Comparison of ENCODE assay signal across 11 mouse cellular contexts in the genomic region with DNA sequence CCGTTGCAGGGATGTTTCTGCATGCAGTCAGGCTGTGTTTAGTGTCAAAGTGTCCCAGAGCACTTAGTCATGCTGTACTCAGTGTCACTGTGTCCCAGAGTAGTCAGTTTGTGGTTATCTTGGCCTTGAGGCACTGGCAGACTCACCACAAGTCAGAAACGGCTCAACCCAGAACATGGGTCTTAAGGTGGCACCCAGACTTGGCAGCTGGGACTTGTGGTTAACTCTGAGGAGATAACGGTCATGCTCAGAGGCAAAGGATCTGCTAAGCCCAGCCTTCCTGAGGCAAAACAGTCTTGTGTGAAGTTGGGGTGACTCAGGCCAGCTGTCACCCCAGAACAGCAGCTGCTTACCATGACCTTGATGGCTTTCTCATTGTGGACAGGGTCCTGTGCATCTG. TPM values are rescaled to one million over a fixed set of nuclear protein-coding genes. Genes with fewer than 3 reads are reported as not detected.
DNase-seq lines count a peak whose midpoint lies in the region; ATAC-seq and TF ChIP-seq lines count a peak whose summit lies in the region.
"Had no signal": no experiment of that assay in that cellular context is flagged by ENCODE, and none has a peak within 500 bp of the region (broad histone marks: within the 10 kb centered on the region; RNA-seq: fewer than 3 reads in every experiment).

No protein-coding gene starts in this region.

- H3K4me1 ChIP-seq in liver, postnatal 0 days (ENCODE audit: insufficient read depth): no peaks in the 10 kb centered on the region
- no peaks in the 10 kb centered on the region for H3K4me1 ChIP-seq in hindbrain, embryonic 11.5 days (replicated peaks; ENCODE audit: control insufficient read depth, insufficient read depth, low read length)

- H3K27ac ChIP-seq in liver, postnatal 0 days (ENCODE audit: low read depth): peak overlapping the region; percentile 23
- H3K27ac ChIP-seq in hindbrain, embryonic 11.5 days (ENCODE audit: low read depth, low read length): no peak overlapping the region

- no peaks in the 10 kb centered on the region for H3K9me3 ChIP-seq in liver, postnatal 0 days (ENCODE audit: low read length)
- H3K9me3 ChIP-seq in hindbrain, embryonic 11.5 days (ENCODE audit: control insufficient read depth, low read length): no peaks in the 10 kb centered on the region

- peak; percentile 88 for ATAC-seq in liver, postnatal 0 days
- ATAC-seq in hindbrain, embryonic 11.5 days (ENCODE audit: low FRiP score): no peak

- peaks cover 9% of the 10 kb centered on the region for H3K36me3 ChIP-seq in liver, postnatal 0 days (replicated peaks; ENCODE audit: insufficient read depth, low read length)
- H3K36me3 ChIP-seq in hindbrain, embryonic 11.5 days (ENCODE audit: control insufficient read depth, insufficient read depth, low read length): no peaks in the 10 kb centered on the region
- H3K36me3 ChIP-seq: heart, embryonic 12.5 days had no signal

- H3K4me3 ChIP-seq in liver, postnatal 0 days (ENCODE audit: low read depth, low read length): no peak overlapping the region
- H3K4me3 ChIP-seq in hindbrain, embryonic 11.5 days (ENCODE audit: low read depth, low read length): no peak overlapping the region
- H3K4me3 ChIP-seq: heart, embryonic 12.5 days had no signal

- H3K4me2 ChIP-seq in liver, postnatal 0 days (ENCODE audit: low read depth, low read length): no peak overlapping the region
- no peak overlapping the region for H3K4me2 ChIP-seq in hindbrain, embryonic 11.5 days (replicated peaks; ENCODE audit: low read depth, low read length)
- H3K4me2 ChIP-seq: heart, embryonic 12.5 days had no signal

- H3K9ac ChIP-seq in liver, postnatal 0 days (replicated peaks): no peak overlapping the region
- H3K9ac ChIP-seq in hindbrain, embryonic 11.5 days (ENCODE audit: low read depth, low read length): no peak overlapping the region
- H3K9ac ChIP-seq: heart, embryonic 12.5 days had no signal

- no peak for TF ChIP-seq CTCF in liver, postnatal 0 days (IDR thresholded peaks at IDR 0.05; ENCODE audit: low read depth)

- WGBS in liver, postnatal 0 days (ENCODE audit: insufficient replicate concordance): 43% methylated on average over 3 of the region's 3 CpGs
- WGBS in hindbrain, embryonic 11.5 days: 86% methylated on average over 3 of the region's 3 CpGs

- peak; percentile 90 for TF ChIP-seq EP300 in liver, postnatal 0 days (IDR thresholded peaks at IDR 0.05; ENCODE audit: low read depth)

- no peaks in the 10 kb centered on the region for H3K27me3 ChIP-seq in liver, postnatal 0 days (ENCODE audit: insufficient read depth, low read length)
- peaks cover 33% of the 10 kb centered on the region for H3K27me3 ChIP-seq in hindbrain, embryonic 11.5 days (ENCODE audit: control insufficient read depth, insufficient read depth, low read length)

- DNase-seq in urinary bladder, postnatal 25 days (ENCODE audit: low spot score): peak; percentile 1
- no peak for DNase-seq in urinary bladder, postnatal 36 days (ENCODE audit: low spot score in 2 of 2)
- peak; percentile 35 for DNase-seq in adrenal gland, postnatal 25 days
- DNase-seq in liver, postnatal 0 days: peak; percentile 47
- DNase-seq in thymus, postnatal 4 days: peak; percentile 59
- no peak for DNase-seq in urinary bladder, adult 2 months (ENCODE audit: low spot score)
- DNase-seq in kidney, adult 9 months: no peak
- no peak for DNase-seq in hindbrain, embryonic 11.5 days (ENCODE audit: low spot score)
- DNase-seq: kidney, adult 8-10 months; midbrain, embryonic 14.5 days had no signal

RNA-seq across cellular contexts. Expression of a gene that starts 7.3 kb away (rescaled TPM):
- total RNA-seq in adrenal gland, postnatal 25 days (2021): 43.1 and 56.6 TPM in 2 replicates
- 9.8 and 10.5 TPM in 2 replicates for polyA plus RNA-seq in liver, postnatal 0 days (2015; fragmentation: Nextera tagmentation; extraction: Ambion mirVana)
- polyA plus RNA-seq in urinary bladder, adult 2 months (2012; rRNA removed): 37.9 and 42.4 TPM in 2 replicates
- 0.19 and 0.50 TPM in 2 replicates for polyA plus RNA-seq in hindbrain, embryonic 11.5 days (2014; fragmentation: Nextera tagmentation; extraction: Ambion mirVana)

RNA-seq across cellular contexts. Expression of a gene that starts 13.1 kb away (rescaled TPM):
- 11.7 and 23.5 TPM in 2 replicates for total RNA-seq in adrenal gland, postnatal 25 days (2021)
- 49.7 and 51.6 TPM in 2 replicates for polyA plus RNA-seq in liver, postnatal 0 days (2015; fragmentation: Nextera tagmentation; extraction: Ambion mirVana)
- 81.2 and 88.3 TPM in 2 replicates for polyA plus RNA-seq in urinary bladder, adult 2 months (2012; rRNA removed)
- polyA plus RNA-seq in hindbrain, embryonic 11.5 days (2014; fragmentation: Nextera tagmentation; extraction: Ambion mirVana): 1.3 and 1.9 TPM in 2 replicates

RNA-seq across cellular contexts. Expression of a gene that starts 23.0 kb away (rescaled TPM):
- 7.0 and 14.5 TPM in 2 replicates for total RNA-seq in adrenal gland, postnatal 25 days (2021)
- 20.4 and 22.9 TPM in 2 replicates for polyA plus RNA-seq in liver, postnatal 0 days (2015; fragmentation: Nextera tagmentation; extraction: Ambion mirVana)
- 34.7 and 37.4 TPM in 2 replicates for polyA plus RNA-seq in urinary bladder, adult 2 months (2012; rRNA removed)
- 0.42 and 1.1 TPM in 2 replicates for polyA plus RNA-seq in hindbrain, embryonic 11.5 days (2014; fragmentation: Nextera tagmentation; extraction: Ambion mirVana)

RNA-seq across cellular contexts. Expression of a gene that starts 23.2 kb away (rescaled TPM):
- 14.4 and 20.9 TPM in 2 replicates for total RNA-seq in adrenal gland, postnatal 25 days (2021)
- 8.8 and 9.3 TPM in 2 replicates for polyA plus RNA-seq in liver, postnatal 0 days (2015; fragmentation: Nextera tagmentation; extraction: Ambion mirVana)
- polyA plus RNA-seq in urinary bladder, adult 2 months (2012; rRNA removed): 29.5 and 40.1 TPM in 2 replicates
- polyA plus RNA-seq in hindbrain, embryonic 11.5 days (2014; fragmentation: Nextera tagmentation; extraction: Ambion mirVana): 1.0 and 1.1 TPM in 2 replicates

RNA-seq across cellular contexts. Expression of a gene that starts 28.1 kb away (rescaled TPM):
- 0.43 TPM in 1 of 2 replicates, not detected in the other for total RNA-seq in adrenal gland, postnatal 25 days (2021)
- 1.1 and 1.2 TPM in 2 replicates for polyA plus RNA-seq in liver, postnatal 0 days (2015; fragmentation: Nextera tagmentation; extraction: Ambion mirVana)
- polyA plus RNA-seq in urinary bladder, adult 2 months (2012; rRNA removed): 2.7 and 5.0 TPM in 2 replicates
- polyA plus RNA-seq in hindbrain, embryonic 11.5 days (2014; fragmentation: Nextera tagmentation; extraction: Ambion mirVana): not detected in 2 replicates
- polyA plus RNA-seq: midbrain, embryonic 14.5 days had no signal

Comparison
In these comparisons a context has a peak if more than half of its experiments do, and no peak if none do; other contexts are left out.
1. DNase-seq: peak in urinary bladder, postnatal 25 days (single experiment), adrenal gland, postnatal 25 days (single experiment), liver, postnatal 0 days (single experiment) and thymus, postnatal 4 days (single experiment); none in urinary bladder, postnatal 36 days (0 of 2), urinary bladder, adult 2 months (single experiment), kidney, adult 9 months (single experiment) and hindbrain, embryonic 11.5 days (single experiment).
2. RNA of a gene that starts 13.1 kb away (polyA plus RNA-seq): 81.2 to 88.3 TPM in urinary bladder, adult 2 months and 49.7 to 51.6 TPM in liver, postnatal 0 days; 1.3 to 1.9 TPM in hindbrain, embryonic 11.5 days; every median in the first group is over 10 times any median in the second.